Mouse (Mus musculus): ENCODE results near the gene Eif4ebp2.

- TF ChIP-seq CTCF (conservative IDR thresholded peaks at IDR 0.05; ENCODE audit: insufficient read depth, insufficient read length, low read depth, low read length) = no peak
- no peak for TF ChIP-seq POLR2A (IDR thresholded peaks at IDR 0.05; ENCODE audit: low read depth, low read length)
These were observed 42.3 kb downstream of the Eif4ebp2 start for GRCm38 (mm10) chr10:61410193-61410592.

Data from kidney, adult 2 months (tissue).